Mouse (Mus musculus) embryonic facial prominence, embryonic 11.5 days (tissue): Measurements from ENCODE around the gene Dph5. TPM values are rescaled to one million over a fixed set of nuclear protein-coding genes. Genes with fewer than 3 reads are reported as not detected.

Experiments used
- ATAC-seq: fragments of 200-750 bp; cut with Nextera tagmentation; replicated peaks from 2 replicates; pipeline ENCODE4 v1.8.0; 2017; ENCODE audit warnings: low read depth; ENCODE audit not compliant: insufficient number of reproducible peaks, low FRiP score, low TSS enrichment
- DNase-seq: peaks from one replicate; pipeline ENCODE4 v3.0.0-alpha.2; 2015; ENCODE audit warnings: low spot score
- H3K27ac ChIP-seq: fragments of 300-500 bp; sonication (generic); replicated peaks from 2 replicates; pipeline ENCODE4 v1.5.1; 2014; ENCODE audit warnings: mild to moderate bottlenecking, low read depth, low read length, control low read depth
- H3K27me3 ChIP-seq: fragments of 300-500 bp; sonication (generic); 2 replicates; pipeline ENCODE4 v1.6.1; 2014; ENCODE audit warnings: mild to moderate bottlenecking, low read length, moderate library complexity, mixed read lengths; ENCODE audit not compliant: control insufficient read depth, insufficient read depth
- H3K36me3 ChIP-seq: fragments of 300-500 bp; sonication (generic); replicated peaks from 2 replicates; pipeline ENCODE4 v1.6.1; 2014; ENCODE audit warnings: low read depth, mild to moderate bottlenecking, low read length, moderate library complexity, mixed read lengths; ENCODE audit not compliant: control insufficient read depth, insufficient read depth
- H3K4me1 ChIP-seq: fragments of 300-500 bp; sonication (generic); 2 replicates; pipeline ENCODE4 v1.6.1; 2014; ENCODE audit warnings: low read length, mixed read lengths; ENCODE audit not compliant: control insufficient read depth, insufficient read depth
- H3K4me2 ChIP-seq: fragments of 300-500 bp; sonication (generic); 2 replicates; pipeline ENCODE4 v1.6.1; 2014; ENCODE audit warnings: low read depth, mild to moderate bottlenecking, control low read depth, low read length, moderate library complexity
- H3K4me3 ChIP-seq: fragments of 300-500 bp; sonication (generic); 2 replicates; pipeline ENCODE4 v1.5.1; 2014; ENCODE audit warnings: low read depth, low read length, control low read depth
- H3K9ac ChIP-seq: fragments of 300-500 bp; sonication (generic); replicated peaks from 2 replicates; pipeline ENCODE4 v1.6.1; 2014; ENCODE audit warnings: mild to moderate bottlenecking, control low read depth, low read length
- H3K9me3 ChIP-seq: fragments of 300-500 bp; sonication (generic); replicated peaks from 2 replicates; pipeline ENCODE4 v1.6.1; 2016; ENCODE audit warnings: mild to moderate bottlenecking, low read length, inconsistent platforms, mixed read lengths; ENCODE audit not compliant: control insufficient read depth
- WGBS: fragments of 180-500 bp; shearing (Covaris S2); extraction: QIAGEN DNeasy Blood & Tissue Kit; methylation state at CpG from one replicate; pipeline ENCODE4 v1.1.7; 2014; 5-methylcytosine and 5-hydroxymethylcytosine counted together
- polyA plus RNA-seq: library from polyadenylated mRNA; unstranded; fragments of >200 nt; fragmentation: Nextera tagmentation; extraction: Ambion mirVana; gene quantifications from 2 replicates; pipeline ENCODE4 v1.2.1, GENCODE M21; 2014

The Dph5 gene
- polyA plus RNA-seq, 1 experiment from 2014 or later: 26.6 TPM

- 90% methylated on average over 18 of the region's 18 CpGs for WGBS
- H3K4me1 ChIP-seq: no peaks in the 10 kb centered on the region
- no peak overlapping the region for H3K27ac ChIP-seq
- ATAC-seq (no peak), DNase-seq (no peak)
- H3K4me3 ChIP-seq: no peak overlapping the region
- H3K4me2 ChIP-seq: no peak overlapping the region
- H3K27me3 ChIP-seq: no peaks in the 10 kb centered on the region
- H3K36me3 ChIP-seq: no peaks in the 10 kb centered on the region
- no peaks in the 10 kb centered on the region for H3K9me3 ChIP-seq
- H3K9ac ChIP-seq: no peak overlapping the region
These were observed 45.9 kb downstream of the Dph5 start for GRCm38 (mm10) chr3:115933293-115934186.

- Histone ChIP-seq H3K27ac (no peak overlapping the region), H3K4me1 (no peaks in the 10 kb centered on the region), H3K27me3 (no peaks in the 10 kb centered on the region), H3K9ac (no peak overlapping the region), H3K36me3 (no peaks in the 10 kb centered on the region), H3K4me3 (no peak overlapping the region), H3K9me3 (no peaks in the 10 kb centered on the region), H3K4me2 (no peak overlapping the region)
- WGBS: 54% methylated on average over 4 of the region's 4 CpGs
- ATAC-seq (no peak), DNase-seq (peak; percentile 63)
These were observed 49.3 kb downstream of the Dph5 start for GRCm38 (mm10) chr3:115936734-115937599.

- no peak overlapping the region for H3K4me3 ChIP-seq
- H3K9ac ChIP-seq: no peak overlapping the region
- WGBS: 90% methylated on average over 10 of the region's 10 CpGs
- ATAC-seq (no peak), DNase-seq (no peak)
- no peak overlapping the region for H3K4me2 ChIP-seq
- no peaks in the 10 kb centered on the region for H3K36me3 ChIP-seq
- no peaks in the 10 kb centered on the region for H3K4me1 ChIP-seq
- H3K27ac ChIP-seq: no peak overlapping the region
- H3K9me3 ChIP-seq: no peaks in the 10 kb centered on the region
- H3K27me3 ChIP-seq: no peaks in the 10 kb centered on the region
These were observed 50.2 kb downstream of the Dph5 start for GRCm38 (mm10) chr3:115937807-115938206.

GRCm38 (mm10) chr3:115940510-115940909, 52.9 kb downstream of the Dph5 start:
- Histone ChIP-seq H3K9me3 (no peaks in the 10 kb centered on the region), H3K4me3 (no peak overlapping the region), H3K36me3 (no peaks in the 10 kb centered on the region), H3K27ac (no peak overlapping the region), H3K4me2 (no peak overlapping the region), H3K27me3 (no peaks in the 10 kb centered on the region), H3K9ac (no peak overlapping the region), H3K4me1 (no peaks in the 10 kb centered on the region)
- ATAC-seq: no peak
- 97% methylated on average over 4 of the region's 4 CpGs for WGBS
- DNase-seq: no peak

GRCm38 (mm10) chr3:115941464-115941863, 53.8 kb downstream of the Dph5 start:
- no peaks in the 10 kb centered on the region for H3K36me3 ChIP-seq
- no peak overlapping the region for H3K27ac ChIP-seq
- no peaks in the 10 kb centered on the region for H3K27me3 ChIP-seq
- WGBS: 91% methylated on average over 8 of the region's 8 CpGs
- no peak overlapping the region for H3K4me3 ChIP-seq
- no peak for DNase-seq
- no peak overlapping the region for H3K9ac ChIP-seq
- no peaks in the 10 kb centered on the region for H3K4me1 ChIP-seq
- H3K4me2 ChIP-seq: no peak overlapping the region
- ATAC-seq: no peak
- H3K9me3 ChIP-seq: no peaks in the 10 kb centered on the region

DNA sequence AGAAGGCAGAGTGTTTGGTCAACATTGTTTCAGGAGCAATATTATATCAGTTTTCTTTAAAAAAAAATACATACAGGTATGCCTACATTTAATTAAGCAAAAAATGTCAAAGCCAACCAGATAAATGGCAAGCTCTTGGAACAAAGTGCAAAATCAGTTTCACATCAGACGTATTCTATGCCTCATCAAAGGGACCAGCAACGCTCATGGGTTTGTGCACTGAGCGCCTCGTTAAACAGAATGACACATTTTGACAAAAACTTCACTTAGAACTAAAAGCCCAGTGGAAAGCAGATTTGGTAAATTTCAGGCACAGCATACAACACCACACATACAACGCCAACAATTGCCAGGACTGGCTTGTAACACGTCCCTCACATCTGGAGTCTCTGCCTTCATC, 56.7 kb downstream of the Dph5 start:
- no peaks in the 10 kb centered on the region for H3K27me3 ChIP-seq
- H3K9me3 ChIP-seq: no peaks in the 10 kb centered on the region
- no peak overlapping the region for H3K27ac ChIP-seq
- no peak overlapping the region for H3K4me2 ChIP-seq
- no peak for DNase-seq
- H3K4me3 ChIP-seq: no peak overlapping the region
- H3K4me1 ChIP-seq: no peaks in the 10 kb centered on the region
- H3K9ac ChIP-seq: no peak overlapping the region
- no peaks in the 10 kb centered on the region for H3K36me3 ChIP-seq
- ATAC-seq: no peak
- WGBS: 93% methylated on average over 6 of the region's 6 CpGs

GRCm38 (mm10) chr3:115946272-115946671, 58.6 kb downstream of the Dph5 start:
- H3K4me3 ChIP-seq: no peak overlapping the region
- DNase-seq: no peak
- no peaks in the 10 kb centered on the region for H3K27me3 ChIP-seq
- no peak overlapping the region for H3K9ac ChIP-seq
- H3K4me1 ChIP-seq: no peaks in the 10 kb centered on the region
- no peaks in the 10 kb centered on the region for H3K36me3 ChIP-seq
- H3K9me3 ChIP-seq: no peaks in the 10 kb centered on the region
- WGBS: 96% methylated on average over 8 of the region's 8 CpGs
- no peak overlapping the region for H3K4me2 ChIP-seq
- H3K27ac ChIP-seq: no peak overlapping the region
- no peak for ATAC-seq
